Mouse (Mus musculus): Measurements from ENCODE around the gene Rplp0.

Gene Rplp0

GRCm38 (mm10) chr5:115526456-115527202 is 32.6 kb upstream of the Rplp0 start:
- DNase-seq (ENCODE audit: low spot score in 2 of 2), result no peak

GRCm38 (mm10) chr5:115528128-115528527 is 31.1 kb upstream of the Rplp0 start:
- no peak for DNase-seq (ENCODE audit: low spot score in 2 of 2)

- no peak for DNase-seq (ENCODE audit: low spot score in 2 of 2)
These were observed 29.9 kb upstream of the Rplp0 start for GRCm38 (mm10) chr5:115529364-115529741.

GRCm38 (mm10) chr5:115529742-115530446 is 29.4 kb upstream of the Rplp0 start:
- no peak for DNase-seq (ENCODE audit: low spot score in 2 of 2)

GRCm38 (mm10) chr5:115530447-115530809 is 28.8 kb upstream of the Rplp0 start:
- DNase-seq (ENCODE audit: low spot score in 2 of 2), result no peak

- DNase-seq (ENCODE audit: low spot score in 2 of 2), result peak; percentile 44 to 56
These were observed 27.5 kb upstream of the Rplp0 start for GRCm38 (mm10) chr5:115531671-115532270.

- no peak for DNase-seq (ENCODE audit: low spot score in 2 of 2)
These were observed 25.0 kb upstream of the Rplp0 start for GRCm38 (mm10) chr5:115534290-115534731.

GRCm38 (mm10) chr5:115534856-115535255 is 24.4 kb upstream of the Rplp0 start:
- DNase-seq (ENCODE audit: low spot score in 2 of 2), result no peak

GRCm38 (mm10) chr5:115535635-115536034 is 23.6 kb upstream of the Rplp0 start:
- no peak for DNase-seq (ENCODE audit: low spot score in 2 of 2)

- no peak for DNase-seq (ENCODE audit: low spot score in 2 of 2)
These were observed 21.1 kb upstream of the Rplp0 start for GRCm38 (mm10) chr5:115538017-115538692.

GRCm38 (mm10) chr5:115538693-115539043 is 20.6 kb upstream of the Rplp0 start:
- DNase-seq (ENCODE audit: low spot score in 2 of 2), result peak; percentile 80 to 90

GRCm38 (mm10) chr5:115542635-115543384 is 16.5 kb upstream of the Rplp0 start:
- no peak for DNase-seq (ENCODE audit: low spot score in 2 of 2)

- no peak for DNase-seq (ENCODE audit: low spot score in 2 of 2)
These were observed 15.6 kb upstream of the Rplp0 start for GRCm38 (mm10) chr5:115543509-115544253.

- no peak for DNase-seq (ENCODE audit: low spot score in 2 of 2)
These were observed 14.5 kb upstream of the Rplp0 start for GRCm38 (mm10) chr5:115544655-115545185.

GRCm38 (mm10) chr5:115545636-115546035 is 13.6 kb upstream of the Rplp0 start:
- no peak for DNase-seq (ENCODE audit: low spot score in 2 of 2)

- DNase-seq (ENCODE audit: low spot score in 2 of 2), result no peak
These were observed 12.7 kb upstream of the Rplp0 start for GRCm38 (mm10) chr5:115546536-115546935.

- DNase-seq (ENCODE audit: low spot score in 2 of 2), result no peak
These were observed 12.3 kb upstream of the Rplp0 start for GRCm38 (mm10) chr5:115547014-115547413.

- no peak for DNase-seq (ENCODE audit: low spot score in 2 of 2)
These were observed 11.8 kb upstream of the Rplp0 start for GRCm38 (mm10) chr5:115547421-115547820.

GRCm38 (mm10) chr5:115548501-115549285 is 10.6 kb upstream of the Rplp0 start:
- DNase-seq (ENCODE audit: low spot score in 2 of 2), result no peak

GRCm38 (mm10) chr5:115550482-115551005 is 8.7 kb upstream of the Rplp0 start:
- DNase-seq (ENCODE audit: low spot score in 2 of 2), result no peak
